Mouse (Mus musculus) liver, embryonic 18 days (tissue): ENCODE measurements around the gene Tmem183a. TPM values are rescaled to one million over a fixed set of nuclear protein-coding genes. Genes with fewer than 3 reads are reported as not detected.

Source experiments
- polyA plus RNA-seq: library from polyadenylated mRNA; depleted of rRNA; stranded (reverse); fragments of >200 nt; gene quantifications from 2 replicates; pipeline ENCODE4 v1.2.3, GENCODE M21; 2012; rRNA removed

The Tmem183a gene
- 38.3 and 39.5 TPM in 2 replicates for polyA plus RNA-seq

GRCm38 (mm10) chr1:134361857-134362212, at the start of gene Tmem183a:
Gene Tmem183a, minus strand, starts transcription at chr1:134361979.

GRCm38 (mm10) chr1:134405509-134406413, 44.0 kb upstream of the Tmem183a start, which contains the start of gene Cyb5r1:
Gene Cyb5r1, plus strand, starts transcription at chr1:134405559.

GRCm38 (mm10) chr1:134385666-134386065, 23.9 kb upstream of the Tmem183a start, which contains the start of gene 4933406M09Rik:
Gene 4933406M09Rik, plus strand, starts transcription at chr1:134385940.

DNA sequence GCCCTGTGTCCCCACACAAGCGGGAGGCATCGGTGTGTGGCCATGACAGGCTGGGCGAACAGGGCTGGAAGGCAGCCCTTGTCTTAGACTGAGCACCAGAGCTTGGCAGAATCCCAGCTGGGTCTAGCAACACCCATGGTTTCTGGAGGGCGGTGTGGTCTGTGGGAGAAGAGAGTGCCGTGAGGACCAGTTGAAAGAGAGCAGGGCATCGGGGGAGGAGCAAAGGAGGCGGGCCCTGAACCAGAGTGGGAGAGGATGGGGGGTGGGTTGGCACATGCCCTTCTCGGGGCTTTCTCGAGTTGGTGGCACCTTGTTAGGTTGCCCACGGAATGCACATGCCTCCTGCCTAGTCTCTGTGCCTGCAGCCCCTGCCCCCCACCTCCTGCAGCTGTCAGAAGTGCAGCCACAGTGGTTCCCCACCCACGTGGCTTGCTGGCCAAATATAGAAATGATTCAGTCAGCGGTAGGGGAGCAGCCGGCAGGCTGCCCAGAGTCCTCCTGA, 29.0 kb downstream of the Tmem183a start, which contains the start of gene Ppfia4:
TSS of gene Ppfia4 (minus strand) at position 159 of the 502 bp plus-strand sequence.

Other genes with a start within 250 kb of the Tmem183a start
- gene Chil1, start 179.8 kb downstream of the Tmem183a start, polyA plus RNA-seq = 21.6 and 27.7 TPM in 2 replicates
- 0.06 and 0.13 TPM in 2 replicates for gene Mybph, start 168.5 kb downstream of the Tmem183a start, polyA plus RNA-seq
- gene Adora1, start 126.5 kb downstream of the Tmem183a start, polyA plus RNA-seq = 4.9 and 8.5 TPM in 2 replicates
- 0.02 and 0.05 TPM in 2 replicates for gene Myog, start 72.0 kb downstream of the Tmem183a start, polyA plus RNA-seq
- gene Ppfia4, start 29.1 kb downstream of the Tmem183a start, polyA plus RNA-seq = 1.8 and 1.9 TPM in 2 replicates
- not detected in 2 replicates for gene 4933406M09Rik, start 24.0 kb upstream of the Tmem183a start, polyA plus RNA-seq
- 11.8 and 13.1 TPM in 2 replicates for gene Cyb5r1, start 43.6 kb upstream of the Tmem183a start, polyA plus RNA-seq
- gene Adipor1, start 53.4 kb upstream of the Tmem183a start, polyA plus RNA-seq = 63.3 and 65.7 TPM in 2 replicates
- gene Klhl12, start 93.6 kb upstream of the Tmem183a start, polyA plus RNA-seq = 11.3 and 12.4 TPM in 2 replicates
- gene Rabif, start 132.7 kb upstream of the Tmem183a start, polyA plus RNA-seq = 8.5 and 9.0 TPM in 2 replicates
- not detected in 2 replicates for gene Mgat4e, start 187.7 kb upstream of the Tmem183a start, polyA plus RNA-seq
- gene Kdm5b, start 198.2 kb upstream of the Tmem183a start, polyA plus RNA-seq = 2.8 and 3.3 TPM in 2 replicates